Mouse (Mus musculus): ENCODE results near the gene Osbpl8. TPM values are rescaled to one million over a fixed set of nuclear protein-coding genes. Genes with fewer than 3 reads are reported as not detected.

The Osbpl8 gene
- total RNA-seq, 2 experiments from 2014 or later: 68.3 to 69.5 TPM

- no peak for DNase-seq (ENCODE audit: low spot score)
- intact Hi-C loops (cut with DNase I): no loop called here
These were observed 20.1 kb upstream of the Osbpl8 start for GRCm38 (mm10) chr10:111144371-111144959.

GRCm38 (mm10) chr10:111149761-111150160 is 14.8 kb upstream of the Osbpl8 start:
- no peak for DNase-seq (ENCODE audit: low spot score)
- intact Hi-C loops (cut with DNase I): no loop called here

GRCm38 (mm10) chr10:111155065-111155464 is 9.5 kb upstream of the Osbpl8 start:
- intact Hi-C loops (cut with DNase I): no loop called here
- no peak for DNase-seq (ENCODE audit: low spot score)

GRCm38 (mm10) chr10:111155571-111155970 is 9.0 kb upstream of the Osbpl8 start:
- intact Hi-C loops (cut with DNase I): no loop called here
- no peak for DNase-seq (ENCODE audit: low spot score)

GRCm38 (mm10) chr10:111156394-111157190 is 8.0 kb upstream of the Osbpl8 start:
- no peak for DNase-seq (ENCODE audit: low spot score)
- intact Hi-C loops (cut with DNase I): no loop called here

GRCm38 (mm10) chr10:111157241-111157659 is 7.3 kb upstream of the Osbpl8 start:
- intact Hi-C loops (cut with DNase I): no loop called here

GRCm38 (mm10) chr10:111159789-111160522 is 4.6 kb upstream of the Osbpl8 start:
- DNase-seq (ENCODE audit: low spot score): no peak
- intact Hi-C loops (cut with DNase I): no loop called here

More at GRCm38 (mm10) chr10:111157241-111157659, 7.3 kb upstream of the Osbpl8 start:
- no peak for DNase-seq (ENCODE audit: low spot score)

GRCm38 (mm10) chr10:111160540-111160939 is 4.0 kb upstream of the Osbpl8 start:
- intact Hi-C loops (cut with DNase I): no loop called here
- DNase-seq (ENCODE audit: low spot score): no peak

- DNase-seq (ENCODE audit: low spot score): no peak
- intact Hi-C loops (cut with DNase I): no loop called here
These were observed 3.2 kb upstream of the Osbpl8 start for GRCm38 (mm10) chr10:111161373-111161772.

- no peak for DNase-seq (ENCODE audit: low spot score)
- intact Hi-C loops (cut with DNase I): no loop called here
These were observed 1.5 kb upstream of the Osbpl8 start for GRCm38 (mm10) chr10:111163025-111163424.

- DNase-seq (ENCODE audit: low spot score): no peak
- intact Hi-C loops (cut with DNase I): no loop called here
These were observed 831 bp upstream of the Osbpl8 start for GRCm38 (mm10) chr10:111163601-111164240.

- intact Hi-C loops (cut with DNase I): loop anchor here (5.0 kb wide), 3 partner anchors 62 to 188 kb away; no protein-coding TSS in a partner anchor
These were observed 848 bp downstream of the Osbpl8 start for GRCm38 (mm10) chr10:111165219-111165981.

GRCm38 (mm10) chr10:111166057-111166841 is 1.7 kb downstream of the Osbpl8 start:
- intact Hi-C loops (cut with DNase I): loop anchor here (5.0 kb wide), 3 partner anchors 61 to 189 kb away; no protein-coding TSS in a partner anchor
- DNase-seq (ENCODE audit: low spot score): no peak

More at GRCm38 (mm10) chr10:111165219-111165981, 848 bp downstream of the Osbpl8 start:
- peak; percentile 22 for DNase-seq (ENCODE audit: low spot score)

GRCm38 (mm10) chr10:111167444-111167843 is 2.9 kb downstream of the Osbpl8 start:
- DNase-seq (ENCODE audit: low spot score): no peak
- intact Hi-C loops (cut with DNase I): loop anchor here (5.0 kb wide), 3 partner anchors 60 to 190 kb away; no protein-coding TSS in a partner anchor

- no peak for DNase-seq (ENCODE audit: low spot score)
- intact Hi-C loops (cut with DNase I): loop anchor here (5.0 kb wide), 3 partner anchors 59 to 191 kb away; no protein-coding TSS in a partner anchor
These were observed 3.8 kb downstream of the Osbpl8 start for GRCm38 (mm10) chr10:111168305-111168704.

- intact Hi-C loops (cut with DNase I): no loop called here
- no peak for DNase-seq (ENCODE audit: low spot score)
These were observed 6.8 kb downstream of the Osbpl8 start for GRCm38 (mm10) chr10:111171246-111171934.

- no peak for DNase-seq (ENCODE audit: low spot score)
- intact Hi-C loops (cut with DNase I): no loop called here
These were observed 9.2 kb downstream of the Osbpl8 start for GRCm38 (mm10) chr10:111173589-111174247.

All from heart, postnatal 25 days (tissue).